Mouse (Mus musculus) cerebellum, postnatal 14 days (tissue): ENCODE measurements at regions not wholly inside any gene's neighbourhood (a gene's known extent, or its start where the extent isn't known, plus 50 kb on each side); places are given as distances from the start of the nearest gene placed in this dataset.

ENCODE experiments used
- DNase-seq, 2 experiments: peaks; one replicate each; pipeline ENCODE4 v3.0.0; 2021; ENCODE audit warnings: mixed read lengths in 2 of 2

GRCm38 (mm10) chr2:159557567-159557966, 763.0 kb downstream of the Dhx35 start:
- DNase-seq = no peak

- no peak for DNase-seq
These were observed 768.7 kb downstream of the Gm826 start for GRCm38 (mm10) chr2:159565255-159565654.

- no peak for DNase-seq
These were observed 768.0 kb downstream of the Gm826 start for GRCm38 (mm10) chr2:159565921-159566320.

GRCm38 (mm10) chr2:159566461-159566860, 767.5 kb downstream of the Gm826 start:
- peak; percentile 17 to 40 for DNase-seq

GRCm38 (mm10) chr2:159568391-159568790, 765.6 kb downstream of the Gm826 start:
- no peak for DNase-seq

- DNase-seq = no peak
These were observed 762.1 kb downstream of the Gm826 start for GRCm38 (mm10) chr2:159571862-159572261.

- DNase-seq = no peak
These were observed 758.7 kb downstream of the Gm826 start for GRCm38 (mm10) chr2:159575271-159575670.

- no peak for DNase-seq
These were observed 750.9 kb downstream of the Gm826 start for GRCm38 (mm10) chr2:159583103-159583502.

GRCm38 (mm10) chr2:159584641-159585040, 749.3 kb downstream of the Gm826 start:
- DNase-seq = peak in 1 of 2 experiments; percentile 39

- DNase-seq = peak; percentile 32 to 33
These were observed 747.1 kb downstream of the Gm826 start for GRCm38 (mm10) chr2:159586697-159587473.

GRCm38 (mm10) chr2:159591396-159592124, 742.4 kb downstream of the Gm826 start:
- no peak for DNase-seq

GRCm38 (mm10) chr2:159592841-159593240, 741.1 kb downstream of the Gm826 start:
- no peak for DNase-seq

GRCm38 (mm10) chr2:159596285-159596684, 737.7 kb downstream of the Gm826 start:
- DNase-seq = no peak

GRCm38 (mm10) chr2:159598080-159598479, 735.9 kb downstream of the Gm826 start:
- DNase-seq = no peak

GRCm38 (mm10) chr2:159607191-159607590, 726.8 kb downstream of the Gm826 start:
- DNase-seq = no peak

GRCm38 (mm10) chr2:159610451-159610850, 723.5 kb downstream of the Gm826 start:
- no peak for DNase-seq

GRCm38 (mm10) chr2:159616685-159617084, 717.3 kb downstream of the Gm826 start:
- DNase-seq = no peak

GRCm38 (mm10) chr2:159621261-159621660, 712.7 kb downstream of the Gm826 start:
- DNase-seq = no peak

GRCm38 (mm10) chr2:159622141-159622669, 711.8 kb downstream of the Gm826 start:
- DNase-seq = no peak

- DNase-seq = peak in 1 of 2 experiments; percentile 6
These were observed 708.7 kb downstream of the Gm826 start for GRCm38 (mm10) chr2:159625306-159625705.

GRCm38 (mm10) chr2:159645861-159646260, 688.1 kb downstream of the Gm826 start:
- DNase-seq = peak; percentile 12 to 31

GRCm38 (mm10) chr2:159646595-159646994, 687.4 kb downstream of the Gm826 start:
- no peak for DNase-seq

- DNase-seq = no peak
These were observed 681.7 kb downstream of the Gm826 start for GRCm38 (mm10) chr2:159652243-159652642.

- DNase-seq = no peak
These were observed 657.1 kb downstream of the Gm826 start for GRCm38 (mm10) chr2:159676845-159677244.
